Mouse (Mus musculus) pancreas, adult 10 weeks (tissue): ENCODE measurements around the gene Srgap1. TPM values are rescaled to one million over a fixed set of nuclear protein-coding genes. Genes with fewer than 3 reads are reported as not detected.

Experiments
- polyA plus RNA-seq: library from polyadenylated mRNA; stranded (reverse); fragments of 350-450 nt; fragmentation: Illumina TruSeq; extraction: RNeasy Lipid Tissue Mini Kit (QIAGEN cat#74804); gene quantifications from one replicate; pipeline ENCODE4 v1.2.3, GENCODE M21; 2015; ENCODE audit warnings: low read depth, low replicate concordance; ENCODE audit not compliant: insufficient read depth

The Srgap1 gene
- 0.59 TPM for polyA plus RNA-seq

DNA sequence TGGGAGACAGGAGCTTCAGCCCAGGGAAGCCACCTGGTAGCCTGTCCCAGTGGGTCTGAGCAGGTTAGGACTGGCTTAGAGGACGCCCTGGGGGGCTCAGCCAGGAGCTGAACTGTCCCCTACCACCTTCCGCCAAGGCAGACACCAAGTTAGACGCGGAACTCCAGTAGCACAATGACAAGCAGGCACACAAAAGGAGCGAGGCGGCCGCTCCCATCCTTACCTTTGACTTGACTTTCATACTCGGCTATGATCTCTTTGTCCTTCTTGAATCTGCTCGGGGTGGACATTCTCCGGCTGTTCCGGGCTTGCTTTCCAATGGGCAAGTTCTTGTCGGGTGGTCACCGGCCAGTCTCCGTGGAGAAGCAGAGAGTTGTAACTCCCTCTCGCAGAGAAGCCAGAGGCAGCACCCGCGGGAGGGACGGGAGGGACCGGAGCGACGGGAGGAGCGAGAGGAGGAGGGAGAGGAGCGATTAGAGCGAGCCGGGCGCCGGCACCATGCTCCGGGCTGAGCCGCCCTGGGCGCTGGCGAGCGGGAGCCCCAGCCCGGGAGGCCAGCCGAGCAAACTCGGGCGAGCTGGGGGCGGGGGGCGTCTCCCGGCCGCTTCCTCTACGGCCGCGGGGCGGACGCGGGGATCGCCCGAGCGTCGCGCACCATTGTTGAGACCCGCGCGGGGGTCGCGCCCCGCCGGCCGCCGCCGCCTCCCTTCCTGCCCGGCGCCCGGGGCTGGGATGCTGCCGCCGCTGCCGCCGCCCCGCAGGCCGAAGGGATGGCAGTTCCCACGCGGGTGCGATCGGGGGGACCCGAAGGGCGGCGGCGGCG, at the start of gene Srgap1:
Gene Srgap1, minus strand, starts transcription at position 412 of the 823 bp plus-strand sequence.

DNA sequence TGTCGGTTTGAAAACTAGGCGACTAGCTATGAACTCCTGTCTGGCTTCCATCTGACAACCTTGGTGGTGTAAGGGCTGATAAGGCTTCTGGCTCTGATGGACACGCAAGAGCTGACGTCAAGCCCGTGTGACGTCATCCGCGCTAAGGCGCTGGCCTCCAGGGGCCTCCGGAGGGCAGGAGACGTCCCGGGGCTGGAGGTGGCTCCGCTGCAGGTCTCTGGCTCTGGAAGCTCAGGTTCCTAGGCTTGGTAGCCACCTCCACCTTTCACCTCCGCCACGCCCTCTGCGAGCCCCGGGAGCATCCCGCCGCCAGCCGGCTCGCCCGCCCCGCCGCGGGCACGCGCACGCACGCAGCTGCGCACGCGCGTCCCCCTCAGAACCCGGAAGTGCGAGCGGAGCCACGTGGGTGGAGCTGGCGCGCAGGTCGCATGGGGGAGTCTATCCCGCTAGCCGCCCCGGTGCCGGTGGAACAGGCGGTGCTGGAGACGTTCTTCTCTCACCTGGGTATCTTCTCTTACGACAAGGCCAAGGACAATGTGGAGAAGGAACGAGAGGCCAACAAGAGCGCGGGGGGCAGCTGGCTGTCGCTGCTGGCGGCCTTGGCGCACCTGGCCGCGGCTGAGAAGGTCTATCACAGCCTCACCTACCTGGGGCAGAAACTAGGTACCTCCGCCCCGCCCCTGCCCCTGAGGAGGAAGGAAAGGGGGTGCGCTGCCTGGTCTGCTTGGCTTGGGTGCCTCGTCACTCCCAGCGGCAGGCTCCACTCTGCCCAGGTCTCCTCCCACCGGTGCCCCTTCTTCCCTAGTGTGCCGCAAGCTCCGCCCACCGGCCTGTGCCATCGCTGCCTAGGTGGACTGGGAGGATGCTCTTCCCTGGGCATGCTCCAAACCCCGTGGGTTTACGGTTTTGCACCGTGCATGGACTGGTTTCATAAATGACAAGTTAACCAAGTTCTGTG, 307.3 kb downstream of the Srgap1 start, which contains the start of gene BC048403:
Gene BC048403, plus strand, starts transcription at position 390 of the 958 bp plus-strand sequence.

Other genes with a start within 250 kb of the Srgap1 start
- gene Rxylt1, start 50.1 kb upstream of the Srgap1 start, polyA plus RNA-seq, result 5.2 TPM